Mouse (Mus musculus) retina, adult 2 months (tissue): Measurements from ENCODE around the gene Spint2.
A peak's percentile ranks its signal among the peaks of the same experiment; 100 is the strongest.

ENCODE experiments used
- DNase-seq: peaks from one replicate; pipeline ENCODE4 v3.0.0-alpha.2; 2012; ENCODE audit warnings: low read depth, low spot score

The Spint2 gene

GRCm38 (mm10) chr7:29281201-29282073 lies at the start of gene Spint2:
Gene Spint2, minus strand, starts transcription at chr7:29281912.
- peak; percentile 69 for DNase-seq

- no peak for DNase-seq
These were observed 47.3 kb upstream of the Spint2 start for GRCm38 (mm10) chr7:29328984-29329383.

GRCm38 (mm10) chr7:29327087-29327486 lies 45.4 kb upstream of the Spint2 start:
- no peak for DNase-seq

DNA sequence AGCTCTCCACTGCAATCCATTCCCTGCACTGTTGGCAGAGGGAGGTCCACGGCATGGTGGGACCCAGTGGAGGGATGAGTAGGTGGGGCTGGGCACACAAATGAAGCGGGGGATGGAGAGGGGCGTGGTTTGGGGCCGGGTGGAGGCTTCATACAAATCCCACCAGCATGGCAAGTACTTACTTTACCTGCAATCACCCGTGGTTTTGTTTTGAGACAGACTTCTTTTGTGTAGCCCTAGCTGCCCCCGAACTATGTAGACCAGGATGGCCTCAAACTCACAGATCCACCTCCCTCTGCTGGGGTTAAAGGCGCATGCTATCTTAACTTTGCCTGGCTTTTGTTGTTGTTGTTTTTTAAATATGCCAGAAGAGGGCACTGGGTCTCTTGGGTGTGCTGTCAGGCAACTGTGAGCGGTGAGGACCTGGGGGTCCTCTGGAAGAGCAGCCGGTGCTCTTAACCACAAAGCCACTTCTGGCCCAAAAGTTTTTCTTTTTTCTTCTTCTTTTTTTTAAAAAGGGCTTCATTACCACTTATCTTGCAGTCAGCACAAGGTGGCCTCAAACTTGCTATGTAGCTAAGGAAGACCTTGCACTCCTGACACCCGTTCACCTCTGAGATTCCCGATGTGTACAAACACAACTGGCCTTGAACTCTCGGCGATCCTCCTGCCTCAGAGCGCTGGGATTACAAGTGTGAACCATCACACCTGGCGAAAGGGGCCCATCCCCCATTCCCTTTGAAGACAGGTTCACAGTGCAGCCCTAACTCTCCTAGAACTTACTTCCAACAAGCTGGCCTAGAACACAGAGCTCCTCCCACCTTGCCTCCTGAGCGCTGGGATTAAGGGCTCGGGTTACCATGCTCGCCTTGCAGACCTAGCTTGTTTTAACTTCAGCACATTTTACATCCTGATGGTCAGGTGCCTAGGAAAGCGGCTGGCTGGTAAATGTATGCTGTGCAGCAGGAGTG lies 37.9 kb upstream of the Spint2 start:
- DNase-seq = no peak

- no peak for DNase-seq
These were observed 36.6 kb upstream of the Spint2 start for GRCm38 (mm10) chr7:29318115-29318911.

DNA sequence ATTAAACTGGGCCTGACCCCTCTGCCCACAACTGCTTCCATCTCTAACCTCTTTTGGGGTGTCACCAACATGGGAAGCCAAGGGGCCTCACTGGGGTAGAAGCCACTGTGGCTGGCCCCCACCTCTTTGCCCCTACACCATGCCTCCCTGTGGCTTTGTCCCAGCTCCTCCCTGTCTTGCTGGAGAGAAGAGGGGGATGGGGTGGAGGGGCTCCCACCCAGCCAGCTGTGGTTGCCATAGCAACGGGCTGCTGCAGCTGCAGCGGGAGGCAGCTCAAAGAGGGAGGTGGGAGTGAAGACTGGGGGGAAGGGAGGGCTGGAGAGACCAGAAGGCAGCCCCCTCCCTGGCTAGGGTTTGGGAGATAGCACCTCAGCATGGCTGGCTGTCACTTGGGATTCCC lies 35.8 kb upstream of the Spint2 start:
- no peak for DNase-seq

DNA sequence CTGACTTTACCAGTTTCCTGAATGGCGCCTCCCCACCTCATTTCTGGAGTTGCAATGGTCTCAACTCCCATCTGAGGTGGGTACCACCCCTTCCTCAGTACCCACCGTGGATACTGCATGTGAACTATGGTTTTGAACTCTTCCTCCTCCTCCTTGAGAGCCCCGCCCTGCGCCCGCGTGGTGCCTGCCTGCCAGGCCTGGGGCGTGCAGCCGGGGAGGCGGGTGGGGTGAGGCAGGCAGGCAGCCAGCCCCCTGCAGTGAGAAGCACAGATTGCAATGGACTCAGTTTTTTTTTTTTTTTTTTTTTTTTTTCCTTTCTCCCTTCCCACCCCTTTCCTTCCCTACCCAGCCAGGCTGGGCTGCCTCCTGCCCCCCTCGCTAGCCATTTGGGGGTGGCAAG lies 35.3 kb upstream of the Spint2 start:
- DNase-seq = no peak

- no peak for DNase-seq
These were observed 34.5 kb upstream of the Spint2 start for GRCm38 (mm10) chr7:29316137-29316734.

DNA sequence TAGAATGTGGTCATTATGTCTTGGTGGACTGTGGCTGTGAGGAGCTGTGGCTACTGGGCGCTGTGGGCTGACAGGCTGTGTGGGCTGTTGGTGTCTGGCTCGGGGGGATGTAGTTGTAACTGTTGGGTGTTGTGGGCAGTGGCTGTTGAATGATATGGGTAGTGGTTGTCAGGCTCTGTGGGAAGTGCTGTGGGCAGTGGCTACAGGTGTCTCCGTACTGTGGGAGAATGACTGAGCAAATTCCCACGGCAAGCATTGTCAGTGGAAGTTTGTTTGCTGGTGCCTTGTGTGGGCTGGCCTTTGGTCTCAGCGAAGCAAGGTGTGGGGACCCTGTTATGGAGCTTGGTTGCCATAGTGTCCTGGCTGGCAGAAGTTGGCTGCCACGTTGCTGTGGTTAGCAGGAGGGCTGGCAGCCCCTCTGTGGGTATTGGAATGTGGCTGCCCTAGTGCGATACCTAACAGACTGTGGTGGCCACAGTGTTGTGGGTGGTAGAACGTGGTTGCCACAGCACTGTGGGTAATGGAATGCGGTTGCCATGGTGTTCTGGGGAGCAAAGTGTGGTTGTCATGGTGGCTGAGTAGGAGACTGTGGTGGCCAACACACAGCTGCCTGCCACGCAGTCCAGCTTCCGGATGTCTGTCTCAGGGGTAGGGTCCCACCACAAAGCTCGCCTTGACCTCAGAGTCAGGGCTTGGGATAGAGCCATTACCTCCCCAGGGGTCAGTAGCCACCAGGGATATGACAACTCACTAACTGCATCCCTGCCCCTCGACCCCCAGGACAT lies 33.3 kb upstream of the Spint2 start:
- no peak for DNase-seq

GRCm38 (mm10) chr7:29313572-29314261 lies 32.0 kb upstream of the Spint2 start:
- DNase-seq = no peak

DNA sequence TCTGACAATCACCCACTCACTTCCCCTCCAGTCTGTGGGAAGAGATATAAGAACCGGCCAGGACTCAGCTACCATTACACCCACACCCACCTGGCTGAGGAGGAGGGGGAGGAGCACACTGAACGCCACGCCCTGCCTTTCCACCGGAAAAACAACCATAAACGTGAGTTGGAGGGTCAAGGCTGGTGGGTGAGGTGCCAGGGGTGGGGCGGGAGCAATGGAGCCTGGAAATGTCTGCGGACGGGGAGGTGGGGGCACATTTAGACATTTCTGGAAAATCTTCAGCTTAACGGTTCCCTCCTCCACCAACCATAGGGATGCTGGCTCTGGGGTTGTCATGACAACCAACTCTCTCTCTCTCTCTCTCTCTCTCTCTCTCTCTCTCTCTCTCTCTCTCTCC lies 31.3 kb upstream of the Spint2 start:
- DNase-seq = no peak

GRCm38 (mm10) chr7:29309749-29310148 lies 28.0 kb upstream of the Spint2 start:
- no peak for DNase-seq

- no peak for DNase-seq
These were observed 27.6 kb upstream of the Spint2 start for GRCm38 (mm10) chr7:29309221-29309721.

- DNase-seq = peak; percentile 65
These were observed 25.8 kb upstream of the Spint2 start for GRCm38 (mm10) chr7:29307350-29308104.

GRCm38 (mm10) chr7:29306619-29307018 lies 24.9 kb upstream of the Spint2 start:
- no peak for DNase-seq

DNA sequence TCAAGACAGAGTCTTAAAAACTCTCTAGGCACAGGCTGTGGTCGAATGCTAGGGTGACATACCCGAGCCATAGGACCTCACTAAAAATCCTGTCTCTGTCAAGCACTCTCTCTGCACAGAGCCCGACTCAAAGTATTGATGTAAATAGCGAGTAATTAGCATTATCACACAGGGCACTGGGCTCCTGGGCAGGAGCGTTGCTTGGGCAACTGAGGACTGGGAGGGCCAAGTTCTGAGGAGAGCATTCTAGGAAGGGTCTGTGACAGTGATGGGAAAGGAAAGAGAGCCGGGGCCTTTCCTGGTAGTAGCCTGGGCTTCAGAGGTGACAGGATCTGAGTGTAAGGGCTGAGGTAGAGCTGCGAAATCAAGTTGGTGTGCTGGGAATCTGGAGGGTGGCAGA lies 24.4 kb upstream of the Spint2 start:
- DNase-seq = no peak

- no peak for DNase-seq
These were observed 23.7 kb upstream of the Spint2 start for GRCm38 (mm10) chr7:29305263-29305988.
